Mouse (Mus musculus) colon, adult 2 months (tissue): Measurements from ENCODE around the gene Creg2. TPM values are rescaled to one million over a fixed set of nuclear protein-coding genes. Genes with fewer than 3 reads are reported as not detected.

Experiments used
- polyA plus RNA-seq: library from polyadenylated mRNA; depleted of rRNA; stranded (reverse); fragments of >200 nt; gene quantifications from 2 replicates; pipeline ENCODE4 v1.2.3, GENCODE M21; 2012; rRNA removed

Gene Creg2
- polyA plus RNA-seq: 0.21 and 0.22 TPM in 2 replicates

GRCm38 (mm10) chr1:39651241-39651548 lies at the start of gene Creg2:
Gene Creg2 (minus strand): TSS chr1:39651474.

GRCm38 (mm10) chr1:39577253-39577705 lies 74.0 kb downstream of the Creg2 start, which contains the start of gene Rnf149:
Gene Rnf149 (minus strand): TSS chr1:39577405.

Other genes with a start within 250 kb of the Creg2 start
- 13.5 and 15.7 TPM in 2 replicates for gene Tbc1d8, start 172.7 kb downstream of the Creg2 start, polyA plus RNA-seq
- 18.4 and 22.4 TPM in 2 replicates for gene Cnot11, start 116.5 kb downstream of the Creg2 start, polyA plus RNA-seq
- gene Rnf149, start 74.1 kb downstream of the Creg2 start, polyA plus RNA-seq: 51.8 and 57.8 TPM in 2 replicates
- gene Rfx8, start 69.5 kb upstream of the Creg2 start, polyA plus RNA-seq: 0.10 TPM in 1 of 2 replicates, not detected in the other
- not detected in 2 replicates for gene Gm3646, start 153.9 kb upstream of the Creg2 start, polyA plus RNA-seq
- gene Map4k4, start 249.4 kb upstream of the Creg2 start, polyA plus RNA-seq: 22.0 and 22.8 TPM in 2 replicates